Comparison of ENCODE assay signal across 23 mouse cellular contexts in genomic region chr9:4506086-4506485, GRCm38 (mm10).
"Had no signal": no experiment of that assay in that cellular context is flagged by ENCODE, and none has a peak within 500 bp of the region (broad histone marks: within the 10 kb centered on the region; RNA-seq: fewer than 3 reads in every experiment).

No protein-coding gene starts in this region.

- DNase-seq: forebrain, postnatal 0 days; gastrocnemius, postnatal 14 days; gastrocnemius, postnatal 36 days; heart, adult 11 months; heart, adult 2 months; heart, postnatal 14 days; heart, postnatal 36 days; kidney, adult 18-20 months; kidney, postnatal 10 days; layer of hippocampus, adult 9-11 months; layer of hippocampus, postnatal 36 days; left cerebral cortex, postnatal 4 days had no signal

- H3K9ac ChIP-seq: forebrain, postnatal 0 days; heart, embryonic 13.5 days; heart, embryonic 15.5 days; hindbrain, embryonic 13.5 days; hindbrain, embryonic 15.5 days; limb, embryonic 13.5 days; limb, embryonic 15.5 days; liver, embryonic 12.5 days; liver, embryonic 14.5 days had no signal

- H3K36me3 ChIP-seq: heart, embryonic 13.5 days; heart, embryonic 15.5 days; hindbrain, embryonic 15.5 days; limb, embryonic 13.5 days; limb, embryonic 15.5 days; liver, embryonic 12.5 days had no signal

- H3K4me2 ChIP-seq: heart, embryonic 11.5 days; heart, embryonic 13.5 days; heart, embryonic 15.5 days; hindbrain, embryonic 13.5 days; hindbrain, embryonic 15.5 days; limb, embryonic 13.5 days; limb, embryonic 15.5 days; liver, embryonic 12.5 days had no signal

- H3K27ac ChIP-seq: heart, adult 2 months; heart, embryonic 13.5 days; heart, embryonic 15.5 days; hindbrain, embryonic 13.5 days; hindbrain, embryonic 15.5 days; hindbrain, postnatal 0 days; limb, embryonic 13.5 days; limb, embryonic 15.5 days; liver, embryonic 12.5 days; liver, embryonic 14.5 days had no signal

- ATAC-seq: forebrain, postnatal 0 days; hindbrain, postnatal 0 days; intestine, embryonic 16.5 days; liver, embryonic 12.5 days had no signal

- H3K9me3 ChIP-seq: heart, embryonic 13.5 days; heart, embryonic 15.5 days; hindbrain, embryonic 13.5 days; hindbrain, embryonic 15.5 days; limb, embryonic 13.5 days; limb, embryonic 15.5 days; liver, embryonic 12.5 days had no signal

- H3K4me3 ChIP-seq: heart, adult 2 months; heart, embryonic 13.5 days; heart, embryonic 15.5 days; hindbrain, embryonic 13.5 days; hindbrain, embryonic 15.5 days; limb, embryonic 13.5 days; limb, embryonic 15.5 days; liver, embryonic 12.5 days had no signal

- H3K27me3 ChIP-seq: heart, embryonic 13.5 days; heart, embryonic 15.5 days; hindbrain, embryonic 13.5 days; hindbrain, embryonic 15.5 days; limb, embryonic 13.5 days; limb, embryonic 15.5 days; liver, embryonic 12.5 days had no signal

- H3K4me1 ChIP-seq: heart, embryonic 13.5 days; heart, embryonic 15.5 days; hindbrain, embryonic 13.5 days; hindbrain, embryonic 15.5 days; limb, embryonic 13.5 days; limb, embryonic 15.5 days; liver, embryonic 12.5 days had no signal
